Mouse (Mus musculus): ENCODE results near the gene Faap20. TPM values are rescaled to one million over a fixed set of nuclear protein-coding genes. Genes with fewer than 3 reads are reported as not detected.

Gene Faap20
- total RNA-seq, 2 experiments from 2014 or later, result 25.7 to 28.2 TPM

- no peak for DNase-seq
- intact Hi-C loops (cut with DNase I), result loop anchor here (2.0 to 5.0 kb wide), 3 partner anchors 29 to 69 kb away; partner anchors contain the start of gene Faap20
Measured at GRCm38 (mm10) chr4:155219271-155220212, 30.1 kb upstream of the Faap20 start.

- peak in 1 of 2 experiments; percentile 63 for DNase-seq
- intact Hi-C loops (cut with DNase I), result loop anchor here (2.0 kb wide), 2 partner anchors 28 to 70 kb away; partner anchors contain the start of gene Faap20
Measured at GRCm38 (mm10) chr4:155220213-155221100, 29.1 kb upstream of the Faap20 start.

- no peak for DNase-seq
- intact Hi-C loops (cut with DNase I), result loop anchor here (2.0 kb wide), 2 partner anchors 28 to 70 kb away; partner anchors contain the start of gene Faap20
Measured at GRCm38 (mm10) chr4:155221106-155221505, 28.5 kb upstream of the Faap20 start.

- DNase-seq, result peak; percentile 79 to 83
- intact Hi-C loops (cut with DNase I), result loop anchor here (2.0 kb wide), 2 partner anchors 27 to 71 kb away; partner anchors contain the start of gene Faap20
Measured at GRCm38 (mm10) chr4:155221599-155222551, 27.7 kb upstream of the Faap20 start.

GRCm38 (mm10) chr4:155222552-155222840 lies 27.1 kb upstream of the Faap20 start, which contains the start of gene Ski:
Ski (minus strand) TSS chr4:155222592.
- intact Hi-C loops (cut with DNase I), result no loop called here
- DNase-seq, result no peak

GRCm38 (mm10) chr4:155222841-155223593 lies 26.6 kb upstream of the Faap20 start:
- peak; percentile 100 for DNase-seq
- intact Hi-C loops (cut with DNase I), result no loop called here

- intact Hi-C loops (cut with DNase I), result no loop called here
- no peak for DNase-seq
Measured at GRCm38 (mm10) chr4:155223594-155224528, 25.7 kb upstream of the Faap20 start.

GRCm38 (mm10) chr4:155225918-155226317 lies 23.7 kb upstream of the Faap20 start:
- DNase-seq, result no peak
- intact Hi-C loops (cut with DNase I), result no loop called here

GRCm38 (mm10) chr4:155227986-155228385 lies 21.6 kb upstream of the Faap20 start:
- DNase-seq, result no peak
- intact Hi-C loops (cut with DNase I), result no loop called here

GRCm38 (mm10) chr4:155228461-155228860 lies 21.1 kb upstream of the Faap20 start:
- no peak for DNase-seq
- intact Hi-C loops (cut with DNase I), result no loop called here

- peak; percentile 92 for DNase-seq
- intact Hi-C loops (cut with DNase I), result no loop called here
Measured at GRCm38 (mm10) chr4:155233878-155234277, 15.7 kb upstream of the Faap20 start.

- intact Hi-C loops (cut with DNase I), result no loop called here
- no peak for DNase-seq
Measured at GRCm38 (mm10) chr4:155234371-155235310, 15.0 kb upstream of the Faap20 start.

- intact Hi-C loops (cut with DNase I), result no loop called here
- DNase-seq, result peak; percentile 97
Measured at GRCm38 (mm10) chr4:155235311-155236119, 14.1 kb upstream of the Faap20 start.

- no peak for DNase-seq
- intact Hi-C loops (cut with DNase I), result no loop called here
Measured at GRCm38 (mm10) chr4:155236737-155237385, 12.7 kb upstream of the Faap20 start.

- DNase-seq, result peak; percentile 73 to 76
Measured at GRCm38 (mm10) chr4:155238276-155238675, 11.3 kb upstream of the Faap20 start.

GRCm38 (mm10) chr4:155239494-155239893 lies 10.1 kb upstream of the Faap20 start:
- no peak for DNase-seq
- intact Hi-C loops (cut with DNase I), result no loop called here

More at GRCm38 (mm10) chr4:155238276-155238675, 11.3 kb upstream of the Faap20 start:
- intact Hi-C loops (cut with DNase I), result no loop called here

Measured in heart, postnatal 10 days (tissue).